Mouse (Mus musculus) G1E (cell line): ENCODE measurements at regions not wholly inside any gene's neighbourhood (a gene's known extent, or its start where the extent isn't known, plus 50 kb on each side); places are given as distances from the start of the nearest gene placed in this dataset.

Experiments
- CTCF ChIP-seq: IDR thresholded peaks from 2 replicates; pipeline ENCODE4 v1.5.1; 2012; ENCODE audit warnings: low read depth, low read length, inconsistent platforms, mixed read lengths
- GATA1 ChIP-seq: IDR thresholded peaks from 2 replicates; pipeline ENCODE4 v1.6.1; 2012; ENCODE audit warnings: borderline replicate concordance, low read length, inconsistent platforms, mixed read lengths

DNA sequence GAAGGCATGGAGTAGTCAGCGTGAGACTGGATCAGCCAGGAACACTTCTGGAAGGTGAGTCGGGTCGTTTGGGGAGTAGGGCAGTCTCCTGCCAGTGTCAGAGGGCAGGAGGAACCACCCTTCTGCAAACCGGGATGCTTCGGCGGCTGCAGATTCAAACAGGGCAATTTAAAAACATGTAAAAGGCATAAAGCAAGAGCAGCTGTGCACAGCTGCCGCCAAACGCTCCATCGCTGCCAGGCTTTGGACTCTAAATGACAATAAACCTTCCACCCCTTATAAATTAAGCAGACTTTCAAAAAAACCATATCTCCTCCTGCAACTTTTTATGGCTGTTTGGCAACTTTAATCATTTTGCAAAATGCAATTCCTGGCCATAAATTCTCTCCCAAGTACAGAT is 84.2 kb downstream of the 3100002H09Rik start:
- TF ChIP-seq CTCF (no peak), GATA1 (no peak)
